Mouse (Mus musculus) heart, postnatal 4 days (tissue): Measurements from ENCODE around the gene Nckap5l. TPM values are rescaled to one million over a fixed set of nuclear protein-coding genes. Genes with fewer than 3 reads are reported as not detected.
A peak's percentile ranks its signal among the peaks of the same experiment; 100 is the strongest.

Experiments used
- DNase-seq: peaks from one replicate; pipeline ENCODE4 v3.0.0; 2021
- total RNA-seq, 2 experiments: library from RNA; stranded (reverse); gene quantifications; 2 replicates each; pipeline ENCODE4 v1.2.3; 2021

Nckap5l gene
- total RNA-seq, 2 experiments from 2014 or later, result 20.0 to 23.6 TPM

GRCm38 (mm10) chr15:99430394-99430793 lies 27.2 kb downstream of the Nckap5l start:
- no peak for DNase-seq

- peak; percentile 17 for DNase-seq
Measured at GRCm38 (mm10) chr15:99423884-99424283, 33.7 kb downstream of the Nckap5l start.

GRCm38 (mm10) chr15:99423131-99423530 lies 34.4 kb downstream of the Nckap5l start:
- DNase-seq, result peak; percentile 8

GRCm38 (mm10) chr15:99422551-99422950 lies 35.0 kb downstream of the Nckap5l start:
- peak; percentile 9 for DNase-seq

GRCm38 (mm10) chr15:99421676-99422075 lies 35.9 kb downstream of the Nckap5l start:
- DNase-seq, result no peak

- peak; percentile 62 for DNase-seq
Measured at GRCm38 (mm10) chr15:99421152-99421551, 36.4 kb downstream of the Nckap5l start.

- DNase-seq, result peak; percentile 91
Measured at GRCm38 (mm10) chr15:99420521-99421014, 37.0 kb downstream of the Nckap5l start.

- no peak for DNase-seq
Measured at GRCm38 (mm10) chr15:99420101-99420500, 37.4 kb downstream of the Nckap5l start.

- peak; percentile 13 for DNase-seq
Measured at GRCm38 (mm10) chr15:99417692-99418271, 39.8 kb downstream of the Nckap5l start.

- peak; percentile 12 for DNase-seq
Measured at GRCm38 (mm10) chr15:99416957-99417356, 40.6 kb downstream of the Nckap5l start.

- peak; percentile 90 for DNase-seq
Measured at GRCm38 (mm10) chr15:99416348-99416882, 41.1 kb downstream of the Nckap5l start.

- peak; percentile 73 for DNase-seq
Measured at GRCm38 (mm10) chr15:99415793-99416192, 41.8 kb downstream of the Nckap5l start.

- peak; percentile 27 for DNase-seq
Measured at GRCm38 (mm10) chr15:99411747-99412146, 45.8 kb downstream of the Nckap5l start.

GRCm38 (mm10) chr15:99408845-99409244 lies 48.7 kb downstream of the Nckap5l start:
- DNase-seq, result no peak

- no peak for DNase-seq
Measured at GRCm38 (mm10) chr15:99406986-99407570, 50.5 kb downstream of the Nckap5l start.

- DNase-seq, result peak; percentile 57
Measured at GRCm38 (mm10) chr15:99405150-99405549, 52.4 kb downstream of the Nckap5l start.

- DNase-seq, result no peak
Measured at GRCm38 (mm10) chr15:99403159-99403889, 54.2 kb downstream of the Nckap5l start.

GRCm38 (mm10) chr15:99400602-99401001 lies 56.9 kb downstream of the Nckap5l start:
- no peak for DNase-seq

GRCm38 (mm10) chr15:99399503-99400245 lies 57.9 kb downstream of the Nckap5l start:
- DNase-seq, result no peak

GRCm38 (mm10) chr15:99397622-99398021 lies 59.9 kb downstream of the Nckap5l start:
- DNase-seq, result no peak

GRCm38 (mm10) chr15:99396875-99397274 lies 60.7 kb downstream of the Nckap5l start:
- no peak for DNase-seq

GRCm38 (mm10) chr15:99396462-99396861 lies 61.1 kb downstream of the Nckap5l start:
- DNase-seq, result no peak
